Mouse (Mus musculus) E14TG2a.4 (cell line): ENCODE results near the gene Ercc6l2.
A peak's percentile ranks its signal among the peaks of the same experiment; 100 is the strongest.
"Not testable (repeated sequence)": the region's sequence is repeated elsewhere in the genome, so short reads cannot be mapped to it uniquely, and the experiment has no call there.

Source experiments
- H3K27me3 ChIP-seq: 2 replicates; pipeline ENCODE4 v1.6.1; 2014; ENCODE audit warnings: low read length, control low read depth; ENCODE audit not compliant: insufficient read depth
- H3K36me3 ChIP-seq: 2 replicates; pipeline ENCODE4 v1.6.1; 2014; ENCODE audit warnings: low read length, control low read depth; ENCODE audit not compliant: insufficient read depth
- H3K4me1 ChIP-seq: replicated peaks from 2 replicates; pipeline ENCODE4 v1.6.1; 2014; ENCODE audit warnings: low read depth, low read length, control low read depth
- H3K4me3 ChIP-seq: replicated peaks from 2 replicates; pipeline ENCODE4 v1.5.1; 2014; ENCODE audit warnings: mild to moderate bottlenecking, low read length
- H3K9me3 ChIP-seq: 2 replicates; pipeline ENCODE4 v1.6.1; 2014; ENCODE audit warnings: low read length, control low read depth
- CTCF ChIP-seq: conservative IDR thresholded peaks from 2 replicates; pipeline ENCODE4 v1.5.1; 2014; ENCODE audit warnings: low read length
- NANOG ChIP-seq: IDR thresholded peaks from 2 replicates; pipeline ENCODE4 v1.6.1; 2014; ENCODE audit warnings: borderline replicate concordance, low read length, mixed read lengths
- POU5F1 ChIP-seq: IDR thresholded peaks from 2 replicates; pipeline ENCODE4 v1.6.1; 2014; ENCODE audit warnings: low read length, borderline replicate concordance

Gene Ercc6l2

GRCm38 (mm10) chr13:63916568-63916967 lies 101.5 kb downstream of the Ercc6l2 start:
- Histone ChIP-seq H3K27me3 (no peaks in the 10 kb centered on the region), H3K36me3 (no peaks in the 10 kb centered on the region), H3K9me3 (peaks cover 5% of the 10 kb centered on the region; the same call in 1 of the 2 replicates), H3K4me1 (peaks cover 46% of the 10 kb centered on the region), H3K4me3 (no peak overlapping the region)
- TF ChIP-seq POU5F1 (no peak), NANOG (no peak), CTCF (no peak)

- TF ChIP-seq POU5F1, result no peak
- no peak for TF ChIP-seq NANOG
- TF ChIP-seq CTCF, result no peak
- no peak overlapping the region for H3K4me3 ChIP-seq
- H3K4me1 ChIP-seq, result peaks cover 46% of the 10 kb centered on the region
- no peaks in the 10 kb centered on the region for H3K36me3 ChIP-seq
- peaks cover 8% of the 10 kb centered on the region; the same call in 1 of the 2 replicates for H3K9me3 ChIP-seq
- H3K27me3 ChIP-seq, result no peaks in the 10 kb centered on the region
Observed at GRCm38 (mm10) chr13:63917198-63917767, 102.2 kb downstream of the Ercc6l2 start.

- TF ChIP-seq NANOG (no peak), CTCF (no peak), POU5F1 (no peak)
- H3K4me1 ChIP-seq, result peaks cover 46% of the 10 kb centered on the region
- no peaks in the 10 kb centered on the region for H3K36me3 ChIP-seq
- H3K4me3 ChIP-seq, result peak overlapping the region; percentile 64
- peaks cover 8% of the 10 kb centered on the region; the same call in 1 of the 2 replicates for H3K9me3 ChIP-seq
- H3K27me3 ChIP-seq, result no peaks in the 10 kb centered on the region
Observed at GRCm38 (mm10) chr13:63917776-63918621, 103.0 kb downstream of the Ercc6l2 start.

GRCm38 (mm10) chr13:63918733-63919422 lies 103.8 kb downstream of the Ercc6l2 start:
- Histone ChIP-seq H3K4me3 (peak overlapping the region; percentile 64), H3K27me3 (no peaks in the 10 kb centered on the region), H3K4me1 (peaks cover 52% of the 10 kb centered on the region), H3K36me3 (no peaks in the 10 kb centered on the region), H3K9me3 (peaks cover 8% of the 10 kb centered on the region; the same call in 1 of the 2 replicates)
- no peak for TF ChIP-seq CTCF
- no peak for TF ChIP-seq NANOG
- no peak for TF ChIP-seq POU5F1

DNA sequence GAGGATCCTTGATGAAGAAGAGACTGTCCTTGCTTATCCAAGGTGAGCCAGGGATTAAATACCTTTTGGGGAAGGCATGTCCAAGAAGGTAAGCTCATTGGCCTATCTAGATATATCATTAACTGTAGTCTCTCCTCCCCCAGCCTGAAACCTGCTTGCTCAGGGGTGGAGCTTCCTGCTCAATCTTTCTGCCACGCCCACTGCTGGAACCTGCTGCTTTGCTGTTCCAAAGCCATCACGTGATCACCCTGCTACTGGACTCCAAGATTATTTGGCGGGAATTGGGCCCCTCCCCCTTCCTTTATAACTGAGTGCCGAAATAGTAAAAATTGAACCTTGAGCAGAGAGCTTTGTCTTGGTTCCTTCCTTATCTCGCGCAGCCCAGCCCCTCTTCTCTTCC lies 109.0 kb downstream of the Ercc6l2 start:
- H3K4me1 ChIP-seq, result peaks cover 53% of the 10 kb centered on the region
- H3K9me3 ChIP-seq, H3K36me3 ChIP-seq, H3K4me3 ChIP-seq, H3K27me3 ChIP-seq: not testable (repeated sequence)

DNA sequence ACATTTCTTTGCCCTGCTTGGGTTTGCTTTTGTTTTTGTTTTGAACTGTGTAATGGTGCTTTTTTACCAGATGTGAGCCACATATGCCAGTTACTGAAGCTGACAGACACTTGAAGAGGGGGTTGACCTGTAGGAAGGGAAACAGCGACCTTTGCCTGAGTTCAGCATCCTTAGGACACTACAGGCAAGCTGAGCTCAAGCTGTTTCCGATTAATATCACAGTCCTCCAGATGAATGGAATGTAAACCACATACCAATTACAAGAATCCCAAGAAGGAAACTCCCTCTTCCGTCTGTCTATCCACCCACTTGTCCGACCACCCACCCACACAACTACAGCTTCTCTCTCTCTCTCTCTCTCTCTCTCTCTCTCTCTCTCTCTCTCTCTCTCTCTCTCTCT lies 112.3 kb downstream of the Ercc6l2 start:
- TF ChIP-seq POU5F1 (no peak), NANOG (peak; percentile 29; the same call in 1 of the 2 replicates)
- no peaks in the 10 kb centered on the region for H3K27me3 ChIP-seq
- no peak overlapping the region for H3K4me3 ChIP-seq
- no peaks in the 10 kb centered on the region for H3K36me3 ChIP-seq
- H3K9me3 ChIP-seq, result no peaks in the 10 kb centered on the region
- H3K4me1 ChIP-seq, result peaks cover 78% of the 10 kb centered on the region

DNA sequence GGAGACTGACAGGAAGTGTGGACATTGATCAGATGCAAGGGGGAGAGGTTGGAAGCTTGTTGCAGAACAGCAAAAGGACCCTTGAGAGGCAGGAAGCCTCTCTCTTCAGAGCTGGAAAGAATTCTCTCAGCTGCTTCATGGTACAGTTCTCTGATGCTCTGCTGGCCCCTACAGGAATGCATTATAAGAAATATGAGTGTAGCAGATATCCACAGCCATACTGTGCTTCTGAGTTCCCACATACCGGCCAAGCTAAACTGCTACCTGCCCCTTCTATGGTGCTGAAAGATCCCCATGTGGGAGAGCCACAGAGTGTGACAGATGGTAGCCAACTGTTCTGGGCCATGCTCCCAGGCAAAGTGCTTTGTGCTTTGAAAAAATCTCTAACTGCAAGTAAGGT lies 114.3 kb downstream of the Ercc6l2 start:
- no peak overlapping the region for H3K4me3 ChIP-seq
- no peaks in the 10 kb centered on the region for H3K27me3 ChIP-seq
- TF ChIP-seq POU5F1 (no peak), NANOG (no peak), CTCF (no peak)
- no peaks in the 10 kb centered on the region for H3K36me3 ChIP-seq
- no peaks in the 10 kb centered on the region for H3K9me3 ChIP-seq
- H3K4me1 ChIP-seq, result peaks cover 90% of the 10 kb centered on the region

GRCm38 (mm10) chr13:63929917-63930515 lies 115.0 kb downstream of the Ercc6l2 start:
- no peaks in the 10 kb centered on the region for H3K9me3 ChIP-seq
- H3K27me3 ChIP-seq, result no peaks in the 10 kb centered on the region
- H3K4me3 ChIP-seq, result peak overlapping the region; percentile 60
- H3K36me3 ChIP-seq, result no peaks in the 10 kb centered on the region
- peaks cover 87% of the 10 kb centered on the region for H3K4me1 ChIP-seq
- no peak for TF ChIP-seq NANOG
- TF ChIP-seq CTCF, result no peak
- no peak for TF ChIP-seq POU5F1
